Mouse (Mus musculus) cerebellum, adult 11-12 months (tissue): ENCODE results near the gene Olfr1443.
"Not testable (repeated sequence)": the region's sequence is repeated elsewhere in the genome, so short reads cannot be mapped to it uniquely, and the experiment has no call there.

ENCODE experiments used
- DNase-seq: peaks from one replicate; pipeline ENCODE4 v3.0.0; 2022

Gene Olfr1443

DNA sequence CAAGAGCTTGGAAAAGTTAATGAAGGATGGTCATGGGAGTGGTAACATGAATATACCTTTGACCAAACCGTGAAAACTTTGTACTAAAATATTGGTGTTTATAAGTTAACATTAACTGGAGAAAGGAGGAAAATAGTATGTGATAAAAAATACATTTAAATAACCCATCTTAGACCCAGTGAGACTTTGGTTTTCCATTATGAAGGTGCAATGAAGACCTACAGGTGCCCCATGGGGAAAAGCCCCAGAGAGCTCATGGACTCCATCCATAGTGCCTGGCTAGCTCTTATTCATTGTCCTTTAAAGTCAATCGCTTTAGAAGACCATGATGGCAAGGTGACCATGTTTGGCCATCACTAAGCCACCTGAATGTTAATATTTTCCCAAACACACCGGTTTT lies at the start of gene Olfr1443:
TSS of gene Olfr1443 (plus strand) at position 301 of the 400 bp plus-strand sequence.
- DNase-seq = no peak

DNA sequence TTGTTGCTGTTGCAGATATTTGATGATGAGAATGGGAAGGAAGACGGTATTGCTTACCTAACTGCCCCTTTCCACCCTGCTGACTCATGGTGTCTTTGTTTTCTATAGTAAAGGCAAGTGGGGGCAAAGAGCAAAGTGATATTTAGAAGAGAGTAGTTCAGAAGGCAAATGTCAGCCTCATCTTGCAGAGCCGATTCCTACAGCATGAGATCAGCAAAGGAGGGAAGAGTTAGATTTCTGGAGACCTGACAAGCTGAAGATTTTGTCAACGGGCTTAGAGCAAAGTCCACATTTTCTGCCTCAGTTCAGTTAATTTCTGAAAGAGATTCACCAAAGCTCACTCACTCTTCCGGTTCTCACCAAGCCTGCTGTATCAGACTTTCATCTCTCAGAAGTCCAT lies 44.7 kb upstream of the Olfr1443 start, which contains the start of gene Glyat:
TSS of gene Glyat (plus strand) at position 133 of the 400 bp plus-strand sequence.
- DNase-seq = no peak

DNA sequence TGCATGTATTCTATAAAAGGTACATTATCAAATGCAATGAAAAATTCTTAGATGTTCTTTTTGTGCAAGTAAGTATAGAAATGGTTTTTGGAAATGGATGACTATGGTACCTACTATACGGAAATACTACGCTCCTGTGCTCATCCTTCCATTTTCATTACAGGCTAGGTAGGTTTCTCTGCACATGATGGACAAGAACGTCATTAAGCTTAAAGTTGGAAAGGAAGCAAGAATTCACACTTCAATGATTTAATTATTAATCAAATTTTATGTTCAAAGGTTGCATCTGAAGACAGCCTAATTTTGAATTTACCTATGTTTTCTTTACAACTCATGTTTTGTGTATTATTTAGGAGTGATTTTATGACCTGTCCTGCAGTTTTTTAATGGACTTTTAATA lies 43.7 kb upstream of the Olfr1443 start:
- no peak for DNase-seq

DNA sequence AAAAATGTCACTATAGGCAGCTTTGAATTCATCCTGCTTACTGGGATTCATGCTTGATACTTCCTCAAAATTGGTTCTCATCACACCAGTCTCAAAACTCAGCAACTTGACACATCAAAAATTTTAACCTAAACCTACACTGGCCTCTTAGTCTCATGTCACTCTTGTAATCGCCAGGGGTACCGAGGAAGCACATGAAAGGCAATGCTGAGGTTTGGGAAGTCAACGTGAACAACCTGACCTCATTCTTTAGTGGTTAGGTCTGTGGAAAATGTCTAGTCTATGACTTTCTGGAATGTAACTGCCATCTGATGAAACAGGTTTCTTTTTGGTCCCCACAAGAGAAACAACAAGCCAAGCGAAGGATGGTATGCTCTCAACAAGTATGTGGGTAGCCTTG lies 42.9 kb upstream of the Olfr1443 start:
- DNase-seq = no peak

DNA sequence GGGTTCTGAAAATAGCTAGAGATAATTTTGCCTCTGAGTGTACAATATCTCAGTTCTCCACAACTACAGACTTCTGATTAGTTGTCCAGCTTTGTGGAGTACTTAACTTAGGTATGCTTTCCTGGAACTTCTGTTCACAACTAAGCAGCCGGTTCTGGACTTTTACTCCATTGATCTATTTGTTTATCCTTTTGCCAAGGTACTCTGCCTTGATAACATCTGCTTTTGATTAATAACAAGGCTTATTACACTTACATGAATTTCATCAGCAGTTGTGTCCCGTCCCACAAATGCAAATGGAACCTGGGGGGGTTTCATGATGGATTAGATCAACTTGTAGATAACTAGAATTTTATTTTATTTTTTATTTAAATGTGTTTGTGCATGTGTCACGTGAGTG lies 41.0 kb upstream of the Olfr1443 start:
- DNase-seq = no peak

DNA sequence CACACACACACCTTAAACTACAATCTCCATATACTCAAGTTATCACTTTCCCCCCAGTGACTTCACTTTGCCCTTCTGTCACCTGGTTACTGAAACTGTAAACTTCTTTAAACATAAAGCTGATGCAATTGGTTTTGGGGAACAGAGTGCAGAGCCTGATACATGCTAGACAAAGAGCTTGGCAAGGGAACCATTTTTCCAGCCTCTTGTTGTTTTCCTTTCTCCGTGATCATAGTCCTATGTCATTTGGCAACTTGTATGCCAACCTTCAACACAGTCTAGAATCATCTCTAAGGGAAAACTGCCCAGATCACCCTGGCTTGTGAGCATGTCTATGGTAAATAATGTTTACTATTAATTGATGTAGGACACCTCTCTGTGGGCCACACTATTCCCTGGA lies 39.9 kb upstream of the Olfr1443 start:
- DNase-seq = no peak

DNA sequence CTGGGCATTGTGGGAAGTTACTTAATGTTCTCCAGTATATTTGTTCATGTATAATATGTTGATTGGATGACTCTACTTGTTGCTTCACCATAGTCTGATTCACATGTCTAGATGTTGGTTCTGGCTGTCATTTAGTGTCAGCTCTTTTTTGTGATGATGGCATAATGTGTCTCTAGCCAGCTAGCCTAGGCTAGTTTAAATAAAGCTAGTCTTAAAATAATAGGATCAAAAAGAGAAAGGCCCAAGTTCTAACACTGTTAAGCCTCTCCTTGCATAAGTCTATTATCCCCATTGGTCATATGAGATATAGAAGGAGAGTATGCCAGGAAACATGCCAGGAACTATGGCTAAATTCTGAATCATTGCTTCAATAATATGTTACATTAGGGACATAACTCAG lies 28.4 kb upstream of the Olfr1443 start:
- no peak for DNase-seq

DNA sequence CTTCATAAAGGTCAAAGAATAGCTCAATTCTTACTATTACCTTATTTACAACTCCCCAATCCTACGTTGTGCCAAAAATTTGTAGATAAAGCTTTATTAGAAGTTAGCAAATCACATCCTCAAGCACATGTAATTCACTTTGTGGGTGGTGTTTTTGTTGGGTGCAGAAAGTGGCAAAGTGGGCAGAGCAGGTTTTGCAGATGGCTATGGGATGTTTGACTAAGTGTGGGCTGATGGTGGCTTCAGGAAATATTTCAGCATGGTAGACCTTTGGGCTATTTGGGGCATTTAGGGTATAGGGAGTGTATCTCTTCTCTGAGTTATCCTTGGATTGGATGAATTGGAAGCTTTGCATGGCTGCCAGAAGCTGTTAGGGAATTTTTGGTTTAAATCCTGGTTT lies 11.8 kb upstream of the Olfr1443 start:
- DNase-seq = no peak

DNA sequence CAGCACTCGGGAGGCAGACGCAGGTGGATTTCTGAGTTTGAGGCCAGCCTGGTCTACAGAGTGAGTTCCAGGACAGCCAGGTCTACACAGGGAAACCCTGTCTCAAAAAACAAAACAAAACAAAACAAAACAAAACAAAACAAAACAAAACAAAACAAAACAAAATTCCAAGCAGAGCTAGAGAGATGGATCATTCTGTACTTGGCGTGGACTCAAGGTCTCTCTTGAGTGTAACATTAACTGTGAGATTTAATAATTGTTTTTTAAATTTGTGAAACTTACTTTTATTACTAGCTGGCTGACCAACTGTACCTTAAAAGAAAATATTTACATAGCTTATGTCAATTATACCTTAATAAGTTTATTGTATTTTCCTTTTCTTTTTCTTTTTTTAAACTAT lies 9.3 kb upstream of the Olfr1443 start:
- DNase-seq = not testable (repeated sequence)

DNA sequence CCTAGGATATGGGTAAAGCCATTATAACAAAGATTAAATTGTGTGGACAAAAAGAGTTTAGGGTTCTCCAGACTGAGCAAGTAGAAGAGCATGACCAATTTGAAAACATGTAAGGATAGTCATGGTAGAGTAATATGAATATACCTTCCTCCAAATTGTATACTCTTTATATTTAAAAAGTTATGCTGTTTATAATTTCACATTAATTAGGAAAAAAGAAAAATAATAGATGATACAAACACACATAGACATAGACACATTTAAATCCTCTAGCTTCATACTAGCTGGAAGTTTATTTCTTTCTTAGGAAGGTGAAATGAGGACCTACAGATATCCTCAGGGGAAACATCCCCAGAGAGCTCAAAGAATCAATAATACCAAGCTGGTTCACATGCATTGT lies 7.8 kb upstream of the Olfr1443 start, which contains the start of gene Olfr1442:
TSS of gene Olfr1442 (plus strand) at position 301 of the 400 bp plus-strand sequence.
- DNase-seq = no peak

DNA sequence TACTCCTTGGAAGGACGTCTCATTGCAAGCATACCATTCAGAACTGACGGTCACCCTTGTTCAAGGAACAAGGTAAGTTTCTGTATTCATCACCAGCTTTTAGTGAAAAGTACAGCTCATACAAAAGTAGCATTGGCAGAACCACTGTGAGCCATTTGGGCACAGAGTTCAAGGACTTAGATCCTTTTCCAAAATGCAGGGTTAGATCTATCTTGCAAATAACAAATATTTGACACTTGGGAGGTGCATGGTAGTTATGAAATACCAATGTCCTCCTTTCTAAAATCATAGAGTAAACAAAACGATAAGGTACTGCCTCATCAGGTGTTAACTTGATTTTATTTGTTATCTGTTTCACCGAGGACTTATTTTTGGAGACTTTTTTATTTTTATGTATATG lies 6.9 kb upstream of the Olfr1443 start:
- DNase-seq = no peak

DNA sequence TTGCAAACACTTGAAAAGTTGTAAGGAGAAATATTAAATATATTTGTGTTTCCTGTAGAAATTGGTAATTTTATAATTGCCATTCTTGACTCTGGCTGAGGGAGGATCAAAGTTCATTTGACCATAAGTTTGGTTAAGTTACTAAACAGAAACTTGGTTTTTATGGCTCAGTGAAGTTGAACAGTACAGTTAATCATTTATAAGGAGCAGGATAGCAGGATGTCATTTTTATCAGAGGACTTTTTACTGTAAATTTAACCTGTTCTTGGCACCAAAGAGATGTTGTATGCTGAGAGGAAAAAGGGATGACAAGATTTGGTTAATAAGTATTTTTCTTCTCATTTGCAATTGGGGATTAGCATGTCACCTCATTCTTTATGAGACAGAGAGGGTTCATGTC lies 6.7 kb downstream of the Olfr1443 start:
- DNase-seq = no peak

DNA sequence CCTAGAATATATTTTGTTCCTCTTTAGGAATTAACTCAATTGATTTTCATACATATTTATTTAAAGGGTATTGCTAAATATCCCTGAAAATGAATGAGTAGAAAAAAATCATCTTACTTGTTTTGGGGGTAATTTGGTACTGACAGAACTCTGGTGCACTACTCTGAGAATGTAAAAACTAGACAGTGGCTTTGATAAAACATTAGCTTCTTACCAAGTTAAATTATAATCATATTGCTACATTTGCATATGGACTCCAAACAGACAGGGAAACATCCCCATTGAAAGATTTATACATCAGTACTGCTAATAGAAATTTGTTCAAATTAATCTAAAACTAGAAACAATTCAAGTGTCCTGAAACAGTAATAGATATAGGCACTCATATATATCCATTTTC lies 7.3 kb downstream of the Olfr1443 start:
- DNase-seq = no peak

DNA sequence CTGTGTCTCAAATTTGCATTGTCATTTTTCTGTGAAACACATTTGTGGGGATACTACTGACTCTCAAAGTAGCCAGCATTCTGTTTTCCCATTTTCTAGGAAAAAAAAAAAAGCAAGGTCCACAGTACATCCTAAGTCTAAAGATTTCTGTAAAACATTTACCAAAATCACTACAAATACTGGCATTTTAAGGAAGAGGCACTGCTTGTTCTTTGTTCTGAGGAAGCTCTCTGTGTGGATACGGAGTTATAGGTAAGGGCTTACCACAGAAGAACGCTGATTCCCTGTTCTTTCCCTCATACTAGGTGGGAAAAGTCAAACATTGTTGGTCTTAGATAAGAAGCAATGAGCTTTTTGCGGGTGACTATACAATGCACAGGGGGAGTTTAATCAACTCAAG lies 17.7 kb downstream of the Olfr1443 start, which contains the start of gene Keg1:
TSS of gene Keg1 (plus strand) at position 197 of the 400 bp plus-strand sequence.
- DNase-seq = no peak

DNA sequence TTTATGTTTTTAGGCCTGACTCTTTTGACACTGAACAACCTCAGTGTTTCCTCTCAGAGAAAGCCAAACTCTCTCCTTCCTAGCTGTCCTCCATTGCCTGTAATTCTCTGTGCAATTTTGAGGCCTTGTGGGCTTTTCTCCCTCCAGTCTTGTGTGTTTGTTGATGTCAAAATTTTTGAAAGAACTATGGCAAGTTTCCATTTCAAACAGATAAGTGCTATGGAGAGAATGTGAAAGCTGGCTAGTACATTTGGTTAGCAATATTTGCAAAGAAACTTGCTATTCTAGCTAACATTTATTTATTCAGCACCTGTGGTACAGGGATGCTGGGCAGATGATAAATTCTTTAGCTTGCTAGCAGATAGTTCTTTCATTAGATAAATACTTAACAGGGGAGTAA lies 18.3 kb downstream of the Olfr1443 start:
- no peak for DNase-seq

DNA sequence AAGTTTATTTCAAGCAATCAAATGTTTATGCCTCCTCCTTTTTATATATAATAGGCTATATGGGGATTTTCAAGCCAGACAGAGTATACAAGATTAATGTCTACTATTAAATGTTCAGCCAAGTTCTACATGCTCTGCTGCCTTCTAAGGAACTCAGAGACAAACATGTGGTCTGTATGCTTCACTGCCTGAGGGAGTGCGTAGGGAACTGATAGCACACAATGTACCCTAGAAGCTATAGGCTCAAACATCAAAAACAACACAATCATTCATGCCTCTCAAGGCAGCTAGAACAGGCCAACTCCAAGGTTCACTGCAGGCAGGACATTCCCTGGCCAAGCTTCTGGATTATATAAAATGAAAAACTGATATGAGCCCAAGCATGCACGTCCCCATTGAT lies 30.5 kb downstream of the Olfr1443 start:
- DNase-seq = no peak

DNA sequence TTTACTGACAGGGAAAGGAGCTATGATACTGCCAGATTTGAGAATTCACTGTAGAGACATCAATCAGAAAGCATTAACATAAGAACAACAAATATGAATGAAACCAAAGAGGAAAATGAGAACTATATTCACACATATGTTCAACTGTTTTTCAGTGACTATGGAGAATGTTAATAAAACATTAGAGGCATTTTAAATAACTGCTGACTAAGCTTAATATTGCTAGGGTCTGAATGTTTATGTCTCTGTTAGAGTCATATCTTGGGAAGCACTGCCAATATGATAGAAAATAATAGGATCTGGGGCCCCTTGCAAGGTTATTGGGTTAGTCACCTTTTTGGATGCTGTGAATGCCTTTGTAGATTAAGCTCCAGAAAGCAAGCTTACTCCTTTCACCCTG lies 31.1 kb downstream of the Olfr1443 start:
- no peak for DNase-seq

DNA sequence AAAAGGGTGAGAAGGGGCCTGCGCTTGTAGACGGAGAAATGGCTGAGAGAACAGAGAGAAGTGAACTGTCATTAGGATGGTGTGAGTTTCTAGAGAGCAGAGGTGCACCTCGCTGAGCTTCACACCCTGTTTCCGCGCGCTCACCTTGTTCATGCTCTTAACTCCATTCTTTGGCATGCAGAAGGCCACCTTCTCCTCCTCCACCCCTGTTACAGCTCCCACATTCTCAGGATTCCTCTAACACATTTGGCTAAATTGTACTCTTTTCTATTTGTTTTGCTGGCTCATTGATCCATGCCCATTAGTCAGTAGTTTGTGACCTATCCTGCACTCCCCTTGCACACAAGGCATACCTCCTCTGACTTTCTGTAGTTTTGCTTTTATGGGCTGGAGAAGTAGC lies 41.3 kb downstream of the Olfr1443 start:
- DNase-seq = no peak

DNA sequence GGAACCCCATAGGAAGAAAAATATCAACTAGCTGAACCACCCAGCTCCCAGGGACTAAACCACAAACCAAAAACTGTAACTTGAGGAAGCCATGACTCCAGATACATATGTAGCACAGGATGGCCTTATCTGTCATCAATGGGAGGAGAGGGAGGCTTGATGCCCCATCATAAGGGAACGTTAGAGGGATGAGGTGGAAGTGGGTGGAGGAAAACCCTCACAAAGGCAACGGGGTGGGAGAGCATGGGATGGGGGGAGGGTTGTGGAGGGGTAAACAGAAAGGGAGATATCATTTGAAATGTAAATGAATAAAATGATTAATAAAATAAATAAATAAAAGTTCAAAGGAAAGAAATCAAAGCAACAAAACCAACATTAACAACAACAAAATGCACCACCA lies 42.6 kb downstream of the Olfr1443 start:
- DNase-seq = no peak

DNA sequence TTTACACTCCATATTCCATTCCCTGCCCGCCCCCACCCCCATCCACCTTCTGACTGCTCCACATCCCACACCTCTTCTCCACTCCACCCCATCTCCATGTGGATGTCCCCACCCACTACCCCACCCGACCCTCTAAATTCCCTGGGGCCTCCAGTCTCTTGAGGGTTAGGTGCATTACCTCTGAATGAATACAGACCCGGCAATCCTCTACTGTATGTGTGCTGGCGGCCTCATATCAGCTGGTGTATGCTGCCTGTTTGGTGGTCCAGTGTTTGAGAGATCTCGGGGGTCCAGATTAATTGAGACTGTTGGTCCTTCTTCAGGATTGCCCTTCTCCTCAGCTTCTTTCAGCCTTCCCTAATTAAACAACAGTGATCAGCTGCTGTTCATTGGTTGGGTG lies 43.0 kb downstream of the Olfr1443 start:
- DNase-seq = not testable (repeated sequence)

DNA sequence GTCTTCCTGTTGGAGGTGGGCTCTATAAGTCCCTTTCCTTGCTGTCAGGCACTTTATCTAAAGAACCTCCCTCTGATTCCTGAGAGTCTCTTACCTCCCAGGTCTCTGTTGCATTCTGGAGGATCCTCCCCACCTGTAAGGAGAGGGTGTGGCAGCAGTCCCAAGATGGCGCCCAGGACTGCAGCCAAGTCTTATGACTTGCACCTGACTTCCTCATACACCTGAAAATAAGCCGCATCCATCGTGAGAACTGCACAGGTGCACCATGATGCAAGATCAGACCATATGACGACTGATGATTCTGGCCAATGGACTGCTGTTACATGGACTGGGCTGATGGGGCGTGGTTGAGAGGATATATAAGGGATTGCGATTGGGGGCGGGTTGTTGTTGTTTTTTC lies 43.7 kb downstream of the Olfr1443 start:
- not testable (repeated sequence) for DNase-seq

DNA sequence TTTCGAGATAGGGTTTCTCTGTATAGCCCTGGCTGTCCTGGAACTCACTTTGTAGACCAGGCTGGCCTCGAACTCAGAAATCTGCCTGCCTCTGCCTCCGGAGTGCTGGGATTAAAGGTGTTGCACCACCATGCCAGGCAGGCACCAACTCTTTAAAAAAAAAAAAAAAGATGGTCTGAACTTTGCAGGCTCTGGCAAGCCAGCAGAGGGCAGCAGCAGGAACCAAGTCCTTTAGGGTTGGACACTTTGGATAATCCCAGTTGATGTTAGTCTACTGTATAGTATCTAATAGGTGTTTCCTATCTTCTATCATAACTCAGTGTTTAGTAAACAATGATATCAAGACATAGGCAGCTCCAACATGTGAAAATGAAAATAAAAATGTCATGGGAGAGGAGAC lies 44.4 kb downstream of the Olfr1443 start:
- peak; percentile 8 for DNase-seq

DNA sequence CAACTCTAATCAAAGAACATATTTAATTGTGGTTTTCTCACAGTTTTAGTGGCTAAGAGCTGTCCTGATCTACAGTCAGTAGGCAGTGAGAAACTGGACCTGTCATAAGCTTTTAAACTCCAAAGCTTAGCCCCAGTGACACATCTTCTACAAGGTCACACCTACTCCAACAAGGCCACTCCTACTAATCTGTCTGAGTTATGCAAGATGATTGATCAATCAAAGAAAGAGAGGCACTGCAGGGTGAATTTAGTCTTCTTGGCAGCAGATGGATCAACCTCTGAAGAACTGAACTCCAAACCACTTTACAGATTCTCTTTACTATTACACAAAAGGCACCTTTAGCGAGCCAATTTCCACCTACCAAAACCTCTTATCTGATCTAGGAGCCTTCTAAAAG lies 47.9 kb downstream of the Olfr1443 start:
- no peak for DNase-seq

DNA sequence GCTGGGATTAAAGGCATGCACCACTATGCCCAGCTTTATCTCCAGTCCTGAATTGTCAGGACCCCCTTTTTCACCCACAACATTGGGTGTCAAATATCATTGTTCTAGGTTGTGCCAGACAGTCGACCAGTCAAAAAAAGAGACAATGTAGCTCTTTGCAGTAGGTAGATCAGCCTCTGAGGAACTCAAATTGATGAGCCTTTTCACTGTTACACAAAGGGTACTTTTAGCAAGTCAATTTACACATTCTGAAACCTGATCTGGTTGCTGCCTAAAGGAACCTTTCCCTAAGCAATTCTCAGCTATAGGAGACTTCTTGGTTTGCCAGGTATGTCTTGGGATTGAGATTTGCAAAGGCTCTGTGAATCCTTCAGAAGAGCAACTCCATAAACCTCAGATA lies 53.1 kb downstream of the Olfr1443 start:
- no peak for DNase-seq

DNA sequence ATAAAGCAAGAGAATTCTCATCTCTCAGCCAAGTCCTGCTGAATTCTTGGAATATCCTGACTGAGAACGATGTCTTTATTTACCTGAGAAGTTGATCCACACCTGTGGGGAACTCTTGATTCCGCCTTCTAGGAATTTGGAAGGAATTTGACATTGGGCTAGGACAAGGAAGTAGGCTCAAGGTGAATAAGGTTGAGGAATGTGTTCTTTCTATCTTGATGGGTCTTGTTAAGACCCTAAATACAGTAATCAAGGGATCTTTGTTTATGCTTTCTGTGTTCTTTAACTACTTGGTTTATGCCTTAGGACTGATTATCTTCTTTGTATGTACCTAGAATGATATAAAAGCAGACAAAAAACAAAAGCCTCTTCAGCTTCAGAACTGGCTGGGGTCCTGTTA lies 54.0 kb downstream of the Olfr1443 start:
- no peak for DNase-seq
